Mouse (Mus musculus) layer of hippocampus, adult 18-20 months (tissue): ENCODE results near the gene Tex48. TPM values are rescaled to one million over a fixed set of nuclear protein-coding genes. Genes with fewer than 3 reads are reported as not detected.

Experiments
- DNase-seq, 2 experiments: peaks; one replicate each; pipeline ENCODE4 v3.0.0; 2022; ENCODE audit warnings: low spot score in 2 of 2
- long read RNA-seq: library from polyadenylated mRNA; stranded (forward); transcript quantifications from one replicate; pipeline ENCODE4 v2.0.0, GENCODE M21; 2021
- total RNA-seq, 2 experiments: library from RNA; stranded (reverse); gene quantifications; 2 replicates each; pipeline ENCODE4 v1.2.3; 2021

The Tex48 gene
- total RNA-seq, result not detected
- long read RNA-seq, result 0 reads

DNA sequence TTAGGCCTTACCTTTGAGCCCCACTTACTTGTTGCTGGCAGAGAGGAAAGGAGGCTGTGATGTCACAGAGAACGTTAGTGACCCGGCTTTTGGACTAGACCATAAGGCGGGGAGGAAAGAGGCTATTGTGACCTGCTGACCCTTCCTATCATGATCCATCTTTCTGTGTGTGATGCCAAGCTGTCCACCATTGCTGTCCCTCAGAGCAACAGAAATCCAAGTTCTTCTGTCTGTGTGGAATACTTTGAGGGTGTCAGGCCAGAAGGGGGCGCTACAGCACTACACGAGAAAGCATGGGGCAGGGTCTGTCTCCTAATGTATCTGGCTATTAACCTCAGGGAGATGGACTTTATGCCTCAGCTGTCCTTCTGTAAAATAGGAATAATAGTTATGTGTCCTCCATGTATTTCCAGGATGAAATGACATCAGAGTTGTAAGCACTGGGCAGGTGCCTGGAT is at the start of gene Tex48:
Tex48 (minus strand) TSS at position 51 of the 458 bp plus-strand sequence.
- DNase-seq, result no peak

- peak in 1 of 2 experiments; percentile 14 for DNase-seq
These were observed 46.0 kb upstream of the Tex48 start for GRCm38 (mm10) chr4:63668255-63668654.

DNA sequence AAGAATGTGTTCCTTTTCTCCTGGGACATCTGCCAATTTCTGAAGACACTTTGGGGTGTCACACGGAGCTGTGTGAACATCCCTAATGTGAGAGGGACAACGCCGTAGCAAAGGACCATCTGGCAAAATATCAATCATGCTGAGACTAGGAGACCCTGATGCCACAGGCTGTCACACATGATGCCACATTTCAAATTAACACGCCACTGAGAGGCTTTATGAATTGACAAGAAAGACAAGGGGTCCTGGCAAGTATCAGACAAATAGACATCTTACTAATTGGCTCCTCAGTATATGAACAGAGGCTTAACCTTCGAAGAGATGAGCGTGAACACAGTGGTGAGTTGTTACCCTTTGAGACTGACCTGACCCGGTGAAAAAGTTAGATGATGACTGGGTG is 43.5 kb upstream of the Tex48 start:
- DNase-seq, result no peak

GRCm38 (mm10) chr4:63663279-63663678 is 41.1 kb upstream of the Tex48 start, which contains the start of gene Gm11214:
Gene Gm11214, minus strand, starts transcription at chr4:63663379.
- no peak for DNase-seq

GRCm38 (mm10) chr4:63661857-63662256 is 39.6 kb upstream of the Tex48 start:
- DNase-seq, result no peak

DNA sequence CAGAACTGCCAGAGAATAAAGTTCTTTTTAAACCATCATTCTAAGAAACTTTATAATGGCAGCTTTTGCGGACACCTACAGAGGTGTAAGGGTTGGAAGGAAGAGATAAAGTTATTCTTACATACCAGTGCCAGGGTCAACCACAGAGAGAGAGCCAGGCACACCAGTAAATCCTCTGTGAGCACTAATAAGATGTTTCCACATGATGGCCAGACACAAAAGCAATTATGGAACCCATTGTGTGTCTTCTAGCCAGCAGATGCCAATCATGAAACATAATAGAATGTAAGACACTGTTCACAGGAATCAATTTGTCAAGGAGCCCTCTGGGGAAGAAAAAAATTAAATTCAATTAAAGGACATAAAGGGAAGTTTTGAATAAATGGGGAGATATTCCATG is 39.2 kb upstream of the Tex48 start:
- no peak for DNase-seq

- DNase-seq, result no peak
These were observed 37.5 kb upstream of the Tex48 start for GRCm38 (mm10) chr4:63659775-63660174.

DNA sequence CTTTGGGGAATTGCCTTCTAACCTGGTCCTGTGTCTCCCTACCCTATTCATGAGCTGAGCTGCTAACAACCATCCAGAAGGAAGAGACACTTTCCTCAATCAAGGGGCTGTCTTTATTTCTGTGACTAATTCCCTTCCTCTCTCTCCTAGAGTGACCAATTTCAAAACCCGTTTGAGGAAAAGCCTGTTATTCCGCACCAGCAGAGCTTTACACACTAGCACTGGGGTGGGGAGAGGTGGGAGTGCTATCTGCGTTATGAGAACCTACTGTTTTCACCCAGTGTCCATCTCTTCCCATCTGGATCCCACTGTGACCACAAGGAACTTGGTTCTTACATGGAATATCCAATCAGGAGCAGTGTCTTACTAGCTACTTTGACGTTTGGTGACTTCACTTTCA is 36.9 kb upstream of the Tex48 start:
- no peak for DNase-seq

GRCm38 (mm10) chr4:63654381-63654780 is 32.2 kb upstream of the Tex48 start:
- no peak for DNase-seq

- DNase-seq, result no peak
These were observed 21.9 kb upstream of the Tex48 start for GRCm38 (mm10) chr4:63643956-63644726.

DNA sequence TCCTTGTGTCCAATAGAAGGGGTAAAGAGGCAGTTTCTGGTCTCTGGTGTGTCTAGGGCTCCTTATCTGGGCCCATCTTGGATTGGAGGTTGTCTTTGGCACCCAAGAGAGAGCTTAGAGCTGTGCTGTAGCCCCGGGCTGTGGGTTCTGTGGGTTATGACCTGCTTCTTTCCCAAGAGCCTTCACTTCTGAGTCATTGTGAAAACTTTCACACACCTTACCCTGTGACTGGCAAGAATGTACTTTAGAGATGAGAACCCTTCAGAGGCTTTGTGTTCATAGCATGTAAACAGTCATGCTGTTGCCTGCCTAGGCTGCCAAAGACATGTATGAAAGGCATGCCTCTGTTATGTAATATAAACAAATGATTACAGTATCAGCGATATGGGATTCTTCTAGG is 17.6 kb upstream of the Tex48 start:
- no peak for DNase-seq

GRCm38 (mm10) chr4:63638603-63639002 is 16.4 kb upstream of the Tex48 start:
- no peak for DNase-seq

- no peak for DNase-seq
These were observed 11.0 kb upstream of the Tex48 start for GRCm38 (mm10) chr4:63633181-63633580.

DNA sequence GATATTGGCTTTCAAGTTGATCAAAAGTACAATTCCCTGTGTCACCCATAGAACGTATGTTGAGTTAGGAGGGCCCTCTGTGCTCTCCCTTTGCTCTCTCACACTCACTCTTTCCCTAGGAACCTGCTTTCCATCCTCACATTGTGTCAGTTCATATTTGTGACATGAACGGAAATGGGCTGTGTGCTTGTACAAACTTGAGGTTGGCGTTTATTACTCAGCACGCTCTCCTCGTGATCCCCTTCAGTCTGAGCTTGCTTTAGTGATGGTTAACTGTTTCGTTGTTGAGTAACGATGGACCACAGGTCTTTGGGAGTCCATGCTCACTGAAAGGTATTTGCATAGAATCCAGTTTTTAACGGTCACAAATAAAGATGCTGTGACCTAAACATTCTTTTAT is 4.9 kb upstream of the Tex48 start:
- no peak for DNase-seq

- DNase-seq, result no peak
These were observed 3.4 kb upstream of the Tex48 start for GRCm38 (mm10) chr4:63625563-63626080.

- no peak for DNase-seq
These were observed 367 bp downstream of the Tex48 start for GRCm38 (mm10) chr4:63621861-63622260.

DNA sequence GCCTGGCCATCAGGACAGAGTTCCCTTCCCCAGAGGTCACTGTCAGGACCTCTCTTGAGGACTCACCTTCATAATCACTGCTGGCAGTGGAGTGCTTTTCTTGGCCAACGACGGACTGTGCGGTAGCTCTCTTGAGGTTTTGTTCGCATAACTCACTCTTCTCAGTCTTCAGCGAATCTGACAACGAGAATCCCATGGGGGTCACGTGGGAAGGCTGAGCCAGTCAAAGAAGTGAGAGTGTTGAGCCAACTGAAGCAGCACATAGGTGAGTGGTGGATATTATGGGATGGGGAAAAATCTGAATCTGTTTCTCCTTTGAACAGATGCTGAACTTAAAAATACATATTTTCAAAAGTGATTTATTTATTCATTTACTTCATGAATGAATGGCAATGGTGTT is 13.8 kb downstream of the Tex48 start:
- DNase-seq, result no peak

DNA sequence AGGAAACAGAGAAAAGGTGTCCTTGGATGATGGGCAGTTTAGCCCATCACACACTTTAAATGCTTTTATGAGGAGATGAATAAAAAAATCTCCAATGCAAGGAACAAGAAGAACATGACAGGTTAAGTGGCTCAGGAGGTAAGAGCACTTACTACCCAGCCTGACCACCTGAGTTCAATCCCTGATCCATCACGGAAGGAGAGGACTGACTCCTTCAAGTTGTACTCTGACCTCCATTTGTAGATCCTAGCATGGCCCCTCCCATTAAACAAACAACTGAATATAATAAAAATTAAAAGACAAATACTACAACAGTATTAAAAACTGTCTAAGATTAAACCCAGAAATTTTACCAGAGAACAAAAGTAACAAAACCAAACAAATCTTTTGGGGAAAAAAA is 16.3 kb downstream of the Tex48 start:
- no peak for DNase-seq

- no peak for DNase-seq
These were observed 16.7 kb downstream of the Tex48 start for GRCm38 (mm10) chr4:63605545-63605944.

- DNase-seq, result no peak
These were observed 17.3 kb downstream of the Tex48 start, which contains the start of gene Gm11213 for GRCm38 (mm10) chr4:63604945-63605344. Gene Gm11213, minus strand, starts transcription at chr4:63605261.

DNA sequence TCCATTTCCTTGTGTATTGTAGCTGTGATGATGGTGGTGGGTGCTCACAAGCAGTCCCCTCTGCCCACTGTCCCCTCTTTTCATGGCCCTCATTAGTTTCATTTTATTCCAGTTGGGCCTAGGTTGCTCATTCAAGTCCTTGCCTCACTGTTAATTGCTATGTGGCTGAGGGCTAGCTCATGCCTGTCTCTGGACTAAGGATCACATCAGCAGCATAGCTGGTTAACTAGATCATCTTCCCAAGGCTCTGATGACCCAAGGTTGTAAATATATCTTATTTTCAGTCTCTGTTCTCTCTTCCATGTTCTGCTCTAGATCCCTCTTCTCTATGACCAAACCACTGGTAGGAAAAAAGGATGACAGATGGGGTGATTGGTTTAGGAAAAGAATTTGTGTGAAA is 21.0 kb downstream of the Tex48 start:
- DNase-seq, result no peak

DNA sequence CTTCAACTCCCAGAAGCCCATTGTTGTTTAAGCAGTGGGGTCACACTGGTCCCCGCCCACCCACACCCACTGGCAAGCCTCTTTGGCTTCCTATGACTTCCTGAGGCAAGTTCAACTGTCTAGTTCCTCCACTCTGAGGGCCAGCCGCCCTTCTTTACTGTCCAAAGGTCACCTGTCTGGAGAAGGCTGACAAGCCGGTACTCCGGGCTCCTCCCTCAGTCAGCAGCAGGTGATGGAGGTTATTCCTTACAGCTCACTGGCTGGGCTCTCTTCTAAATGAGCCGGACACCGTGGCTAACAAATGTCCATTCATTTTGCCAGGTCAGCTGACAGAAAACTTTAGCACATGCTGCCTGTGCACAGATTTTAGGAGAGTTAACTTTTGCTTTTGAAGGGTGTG is 21.4 kb downstream of the Tex48 start:
- no peak for DNase-seq

GRCm38 (mm10) chr4:63596010-63596409 is 26.2 kb downstream of the Tex48 start:
- no peak for DNase-seq
